7 mouse cellular contexts compared by ENCODE assay signal in genomic region chr5:110448436-110449134, GRCm38 (mm10). TPM values are rescaled to one million over a fixed set of nuclear protein-coding genes. Genes with fewer than 3 reads are reported as not detected.
DNase-seq lines count a peak whose midpoint lies in the region; ATAC-seq and TF ChIP-seq lines count a peak whose summit lies in the region.

Gene Fbrsl1 (minus strand): TSS chr5:110448503.

- H3K27ac ChIP-seq in embryonic facial prominence, embryonic 10.5 days (replicated peaks) = peak within 1 kb of the TSS; percentile 90
- H3K27ac ChIP-seq in intestine, postnatal 0 days (ENCODE audit: low read depth, low read length) = peak within 1 kb of the TSS; percentile 97
- peak within 1 kb of the TSS; percentile 67 for H3K27ac ChIP-seq in midbrain, embryonic 12.5 days (replicated peaks)
- peak within 1 kb of the TSS; percentile 69 for H3K27ac ChIP-seq in small intestine, adult 2 months (ENCODE audit: insufficient read depth, low read depth, low read length)

- DNase-seq in adrenal gland, postnatal 10 days = peak; percentile 96
- DNase-seq in embryonic facial prominence, embryonic 10.5 days (ENCODE audit: low spot score) = peak; percentile 99
- peak; percentile 93 for DNase-seq in gonadal fat pad, adult 2 months (ENCODE audit: low read depth)
- DNase-seq in left cerebral cortex, postnatal 4 days = peak; percentile 98

- peak within 1 kb of the TSS; percentile 97 for H3K9ac ChIP-seq in intestine, postnatal 0 days (ENCODE audit: low read depth, low read length)
- H3K9ac ChIP-seq in midbrain, embryonic 12.5 days (replicated peaks) = peak within 1 kb of the TSS; percentile 97

- peak; percentile 83; the same call in 1 of the 2 replicates for TF ChIP-seq POLR2A in small intestine, adult 2 months (IDR thresholded peaks at IDR 0.05; ENCODE audit: low read depth, low read length)

- WGBS in embryonic facial prominence, embryonic 10.5 days = under 1% methylated on average over 46 of the region's 46 CpGs
- under 1% methylated on average over 45 of the region's 46 CpGs for WGBS in intestine, postnatal 0 days
- 2% methylated on average over 45 of the region's 46 CpGs for WGBS in midbrain, embryonic 12.5 days
- under 1% methylated on average over 46 of the region's 46 CpGs for WGBS in small intestine, adult 2 months

- H3K4me1 ChIP-seq in embryonic facial prominence, embryonic 10.5 days = peaks cover 28% of the 10 kb centered on the region
- peaks cover 10% of the 10 kb centered on the region; the same call in 1 of the 2 replicates for H3K4me1 ChIP-seq in intestine, postnatal 0 days (replicated peaks; ENCODE audit: control insufficient read depth, insufficient read depth, low read length)
- H3K4me1 ChIP-seq in midbrain, embryonic 12.5 days = peaks cover 39% of the 10 kb centered on the region
- peaks cover 6% of the 10 kb centered on the region; the same call in 1 of the 2 replicates for H3K4me1 ChIP-seq in small intestine, adult 2 months (ENCODE audit: control insufficient read depth, insufficient read depth, insufficient read length, low read length)

- H3K4me2 ChIP-seq in intestine, postnatal 0 days (replicated peaks; ENCODE audit: low read depth) = peak within 1 kb of the TSS; percentile 91
- peak within 1 kb of the TSS; percentile 99 for H3K4me2 ChIP-seq in midbrain, embryonic 12.5 days (replicated peaks)

- H3K27me3 ChIP-seq in embryonic facial prominence, embryonic 10.5 days (replicated peaks; ENCODE audit: low read depth, poor library complexity, severe bottlenecking) = no peaks in the 10 kb centered on the region; the same call in 1 of the 2 replicates
- no peaks in the 10 kb centered on the region for H3K27me3 ChIP-seq in intestine, postnatal 0 days (replicated peaks; ENCODE audit: control insufficient read depth, insufficient read depth, low read length)
- H3K27me3 ChIP-seq in midbrain, embryonic 12.5 days = peaks cover 12% of the 10 kb centered on the region; the same call in 1 of the 2 replicates
- no peaks in the 10 kb centered on the region for H3K27me3 ChIP-seq in small intestine, adult 2 months (ENCODE audit: control insufficient read depth, insufficient read depth, low read length)

- no peaks in the 10 kb centered on the region for H3K36me3 ChIP-seq in embryonic facial prominence, embryonic 10.5 days (replicated peaks)
- no peaks in the 10 kb centered on the region for H3K36me3 ChIP-seq in intestine, postnatal 0 days (ENCODE audit: control insufficient read depth, insufficient read depth)
- H3K36me3 ChIP-seq in midbrain, embryonic 12.5 days = no peaks in the 10 kb centered on the region
- no peaks in the 10 kb centered on the region for H3K36me3 ChIP-seq in small intestine, adult 2 months (ENCODE audit: control insufficient read depth, insufficient read depth, low read length)

- TF ChIP-seq CTCF in intestine, postnatal 0 days (IDR thresholded peaks at IDR 0.05; ENCODE audit: low read depth) = 0 out of 2 replicates have a peak, but pooled peaks have one; percentile 14
- TF ChIP-seq CTCF in small intestine, adult 2 months (IDR thresholded peaks at IDR 0.05; ENCODE audit: extremely low read depth, insufficient read length, insufficient replicate concordance, low read depth, low read length) = no peak

- ATAC-seq in intestine, postnatal 0 days = peak; percentile 97
- peak; percentile 97 for ATAC-seq in midbrain, embryonic 12.5 days (ENCODE audit: low FRiP score, low read depth)

- intact Hi-C loops in left cerebral cortex, postnatal 4 days (cut with DNase I) = no loop called here

- H3K4me3 ChIP-seq in embryonic facial prominence, embryonic 10.5 days = peak within 1 kb of the TSS; percentile 94
- peak within 1 kb of the TSS; percentile 93 for H3K4me3 ChIP-seq in intestine, postnatal 0 days (ENCODE audit: low read depth, low read length)
- H3K4me3 ChIP-seq in midbrain, embryonic 12.5 days = peak within 1 kb of the TSS; percentile 98
- peak within 1 kb of the TSS; percentile 95 for H3K4me3 ChIP-seq in small intestine, adult 2 months (ENCODE audit: low read depth, low read length)

- no peaks in the 10 kb centered on the region for H3K9me3 ChIP-seq in embryonic facial prominence, embryonic 10.5 days
- H3K9me3 ChIP-seq in intestine, postnatal 0 days (ENCODE audit: control insufficient read depth) = no peaks in the 10 kb centered on the region
- H3K9me3 ChIP-seq in midbrain, embryonic 12.5 days = no peaks in the 10 kb centered on the region

RNA-seq across cellular contexts. Expression of gene Fbrsl1, which starts in this region (rescaled TPM):
- total RNA-seq in adrenal gland, postnatal 10 days (2021) = 10 to 100 TPM; 54.5 to 63.6 TPM
- polyA plus RNA-seq in embryonic facial prominence, embryonic 10.5 days (2016; fragmentation: Nextera tagmentation; extraction: Ambion mirVana) = 21.5 and 23.5 TPM in 2 replicates
- polyA plus RNA-seq in gonadal fat pad, adult 2 months (2012; rRNA removed) = 43.7 and 90.6 TPM in 2 replicates
- 7.6 and 8.2 TPM in 2 replicates for polyA plus RNA-seq in intestine, postnatal 0 days (2015; fragmentation: Nextera tagmentation; extraction: Ambion mirVana)
- 10 to 100 TPM; 68.1 to 72.9 TPM for total RNA-seq in left cerebral cortex, postnatal 4 days (2021)
- 23.8 and 24.0 TPM in 2 replicates for polyA plus RNA-seq in midbrain, embryonic 12.5 days (2016; fragmentation: Nextera tagmentation; extraction: Ambion mirVana)
- 89.3 and 150 TPM in 2 replicates for polyA plus RNA-seq in small intestine, adult 2 months (2012; rRNA removed)

Comparison
In these comparisons a context has a peak if more than half of its experiments do, and no peak if none do; other contexts are left out.
1. Peak in every context shown above with its lines: DNase-seq, ATAC-seq, H3K4me3 ChIP-seq and H3K27ac ChIP-seq.